Mouse (Mus musculus) forebrain, embryonic 16.5 days (tissue): Measurements from ENCODE around the gene Odf2. TPM values are rescaled to one million over a fixed set of nuclear protein-coding genes. Genes with fewer than 3 reads are reported as not detected.

Experiments used
- ATAC-seq: fragments of 200-750 bp; cut with Nextera tagmentation; 2 replicates; pipeline ENCODE4 v1.8.0; 2017; ENCODE audit warnings: mild to moderate bottlenecking, moderate library complexity
- H3K27ac ChIP-seq: fragments of 300-500 bp; sonication (generic); 2 replicates; pipeline ENCODE4 v1.5.1; 2014; ENCODE audit warnings: low read length, control low read depth
- H3K27me3 ChIP-seq: fragments of 300-500 bp; sonication (generic); replicated peaks from 2 replicates; pipeline ENCODE4 v1.6.1; 2014; ENCODE audit warnings: low read length; ENCODE audit not compliant: control insufficient read depth, insufficient read depth
- H3K36me3 ChIP-seq: fragments of 300-500 bp; sonication (generic); 2 replicates; pipeline ENCODE4 v1.6.1; 2014; ENCODE audit not compliant: control insufficient read depth, insufficient read depth
- H3K4me1 ChIP-seq: fragments of 300-500 bp; sonication (generic); replicated peaks from 2 replicates; pipeline ENCODE4 v1.6.1; 2014; ENCODE audit warnings: low read length; ENCODE audit not compliant: control insufficient read depth, insufficient read depth
- H3K4me2 ChIP-seq: fragments of 300-500 bp; sonication (generic); 2 replicates; pipeline ENCODE4 v1.6.1; 2014; ENCODE audit warnings: mild to moderate bottlenecking, low read length, control low read depth
- H3K4me3 ChIP-seq: fragments of 300-500 bp; sonication (generic); replicated peaks from 2 replicates; pipeline ENCODE4 v1.5.1; 2014; ENCODE audit warnings: mild to moderate bottlenecking, low read length, control low read depth
- H3K9ac ChIP-seq: fragments of 300-500 bp; sonication (generic); replicated peaks from 2 replicates; pipeline ENCODE4 v1.6.1; 2014; ENCODE audit warnings: low read depth, low read length, control low read depth
- H3K9me3 ChIP-seq: fragments of 300-500 bp; sonication (generic); 2 replicates; pipeline ENCODE4 v1.6.1; 2016; ENCODE audit warnings: low read length; ENCODE audit not compliant: control insufficient read depth
- WGBS: fragments of 180-500 bp; shearing (Covaris S2); extraction: QIAGEN DNeasy Blood & Tissue Kit; methylation state at CpG from one replicate; pipeline ENCODE4 v1.1.7; 2014; 5-methylcytosine and 5-hydroxymethylcytosine counted together
- microRNA-seq: library from miRNA; unstranded; fragments of <30 nt; microRNA quantifications from one replicate; pipeline ENCODE4, GENCODE M21; 2017
- polyA plus RNA-seq: library from polyadenylated mRNA; unstranded; fragments of >200 nt; fragmentation: Nextera tagmentation; extraction: Ambion mirVana; gene quantifications from 2 replicates; pipeline ENCODE4 v1.2.1, GENCODE M21; 2015

Gene Odf2
- polyA plus RNA-seq, 1 experiment from 2014 or later: 73.7 TPM

DNA sequence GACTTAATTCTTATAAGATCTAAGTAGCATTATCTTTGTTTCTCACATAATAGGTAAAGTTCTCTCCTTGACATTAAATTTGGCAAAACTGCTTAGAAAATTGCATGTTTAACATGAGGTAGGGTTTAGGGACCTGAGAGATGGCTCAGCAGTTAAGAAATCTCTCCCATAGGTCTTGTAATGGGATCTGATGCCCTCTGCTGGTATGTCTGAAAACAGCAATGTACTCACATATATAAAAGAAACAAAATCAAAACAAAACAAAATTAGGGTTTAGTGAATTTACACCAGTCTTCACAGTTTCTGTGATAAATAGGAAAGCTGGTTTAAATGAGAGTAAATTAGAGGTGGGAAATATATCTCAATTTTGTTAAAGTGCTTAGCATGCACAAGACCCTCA, 88.3 kb downstream of the Odf2 start:
- no peak overlapping the region for H3K9ac ChIP-seq
- no peaks in the 10 kb centered on the region for H3K9me3 ChIP-seq
- H3K4me2 ChIP-seq: no peak overlapping the region
- H3K36me3 ChIP-seq: peaks cover 25% of the 10 kb centered on the region
- H3K4me1 ChIP-seq: peaks cover 8% of the 10 kb centered on the region; the same call in 1 of the 2 replicates
- ATAC-seq: no peak
- H3K27me3 ChIP-seq: no peaks in the 10 kb centered on the region
- no peak overlapping the region for H3K4me3 ChIP-seq
- H3K27ac ChIP-seq: no peak overlapping the region

DNA sequence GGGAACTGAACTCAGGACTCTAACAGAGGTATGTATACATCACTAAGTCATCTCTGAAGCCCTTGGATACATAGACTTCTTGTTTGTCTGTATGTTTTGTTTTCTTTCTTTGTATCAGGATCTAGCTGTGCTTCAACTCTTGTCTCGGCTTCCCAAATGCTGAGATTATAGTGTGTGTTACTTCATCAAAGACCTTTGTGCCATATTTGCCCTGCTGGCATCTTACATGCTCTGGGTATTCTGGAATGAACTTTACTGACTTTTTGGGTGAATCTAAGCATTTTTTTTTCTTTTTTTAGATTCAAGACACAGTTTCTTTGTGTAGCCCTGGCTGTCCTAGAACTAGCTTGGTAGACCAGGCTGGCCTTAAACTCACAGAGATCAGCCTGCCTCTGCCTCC, 91.6 kb downstream of the Odf2 start:
- 92% methylated on average over 1 of the region's 1 CpGs for WGBS
- H3K27ac ChIP-seq: no peak overlapping the region
- no peak overlapping the region for H3K9ac ChIP-seq
- no peaks in the 10 kb centered on the region for H3K9me3 ChIP-seq
- no peak overlapping the region for H3K4me2 ChIP-seq
- H3K36me3 ChIP-seq: peaks cover 49% of the 10 kb centered on the region
- no peaks in the 10 kb centered on the region for H3K4me1 ChIP-seq
- no peak for ATAC-seq
- no peaks in the 10 kb centered on the region for H3K27me3 ChIP-seq
- no peak overlapping the region for H3K4me3 ChIP-seq

Small RNAs within 50 kb of the gene (microRNA-seq; reads per million reads assigned to microRNA genes)
- gene Mir219a-2 (not detected), gene Mir219b (not detected)

Other genes starting within 250 kb of the Odf2 start
- gene Gm13420, start 137.5 kb upstream of the Odf2 start, polyA plus RNA-seq: 0.22 TPM in 1 of 2 replicates, not detected in the other
- 0.42 TPM in 1 of 2 replicates, not detected in the other for gene Gm13547, start 129.9 kb upstream of the Odf2 start, polyA plus RNA-seq
- 29.8 and 35.9 TPM in 2 replicates for gene Coq4, start 101.7 kb upstream of the Odf2 start, polyA plus RNA-seq
- 36.6 and 42.4 TPM in 2 replicates for gene Trub2, start 100.7 kb upstream of the Odf2 start, polyA plus RNA-seq
- gene Slc27a4, start 86.6 kb upstream of the Odf2 start, polyA plus RNA-seq: 28.3 and 33.7 TPM in 2 replicates
- gene Urm1, start 69.1 kb upstream of the Odf2 start, polyA plus RNA-seq: 18.9 and 20.2 TPM in 2 replicates
- 7.3 and 8.4 TPM in 2 replicates for gene Cercam, start 20.1 kb upstream of the Odf2 start, polyA plus RNA-seq
- 98.6 and 101 TPM in 2 replicates for gene Gle1, start 46.2 kb downstream of the Odf2 start, polyA plus RNA-seq
- 243 and 294 TPM in 2 replicates for gene Sptan1, start 76.3 kb downstream of the Odf2 start, polyA plus RNA-seq
- 70.2 and 83.3 TPM in 2 replicates for gene Wdr34, start 159.7 kb downstream of the Odf2 start, polyA plus RNA-seq
- 407 and 435 TPM in 2 replicates for gene Set, start 168.2 kb downstream of the Odf2 start, polyA plus RNA-seq
- 2.6 and 3.4 TPM in 2 replicates for gene Pkn3, start 188.5 kb downstream of the Odf2 start, polyA plus RNA-seq
- gene Zdhhc12, start 204.4 kb downstream of the Odf2 start, polyA plus RNA-seq: 17.8 and 19.0 TPM in 2 replicates
- gene Zer1, start 235.4 kb downstream of the Odf2 start, polyA plus RNA-seq: 10.9 and 16.5 TPM in 2 replicates
- 10.5 and 12.7 TPM in 2 replicates for gene Tbc1d13, start 244.5 kb downstream of the Odf2 start, polyA plus RNA-seq